Mouse (Mus musculus) midbrain, postnatal 0 days (tissue): ENCODE data around the gene Cyp1b1. TPM values are rescaled to one million over a fixed set of nuclear protein-coding genes. Genes with fewer than 3 reads are reported as not detected.

Source experiments
- ATAC-seq: fragments of 200-750 bp; cut with Nextera tagmentation; 2 replicates; pipeline ENCODE4 v1.8.0; 2017; ENCODE audit warnings: moderate number of reproducible peaks, mild to moderate bottlenecking, moderate TSS enrichment, moderate library complexity; ENCODE audit not compliant: low FRiP score
- DNase-seq: peaks from one replicate; pipeline ENCODE4 v3.0.0-alpha.2; 2015; ENCODE audit warnings: low spot score
- H3K27ac ChIP-seq: fragments of 300-500 bp; sonication (generic); 2 replicates; pipeline ENCODE4 v1.5.1; 2014; ENCODE audit warnings: low read depth, mild to moderate bottlenecking, low read length, mixed read lengths
- H3K27me3 ChIP-seq: fragments of 300-500 bp; sonication (generic); 2 replicates; pipeline ENCODE4 v1.6.1; 2014; ENCODE audit warnings: low read length, control low read depth, mixed read lengths; ENCODE audit not compliant: insufficient read depth
- H3K36me3 ChIP-seq: fragments of 300-500 bp; sonication (generic); 2 replicates; pipeline ENCODE4 v1.6.1; 2014; ENCODE audit warnings: low read length, control low read depth, mixed read lengths; ENCODE audit not compliant: insufficient read depth
- H3K4me1 ChIP-seq: fragments of 300-500 bp; sonication (generic); 2 replicates; pipeline ENCODE4 v1.6.1; 2014; ENCODE audit warnings: mild to moderate bottlenecking, control low read depth, antibody characterized with exemption, low read length, mixed read lengths; ENCODE audit not compliant: insufficient read depth
- H3K4me2 ChIP-seq: fragments of 300-500 bp; sonication (generic); 2 replicates; pipeline ENCODE4 v1.6.1; 2014; ENCODE audit warnings: low read depth, mild to moderate bottlenecking, low read length, mixed read lengths; ENCODE audit not compliant: poor library complexity, severe bottlenecking
- H3K4me3 ChIP-seq: fragments of 300-500 bp; sonication (generic); 2 replicates; pipeline ENCODE4 v1.5.1; 2014; ENCODE audit warnings: low read depth, mild to moderate bottlenecking, low read length, moderate library complexity
- H3K9ac ChIP-seq: fragments of 300-500 bp; sonication (generic); replicated peaks from 2 replicates; pipeline ENCODE4 v1.6.1; 2014; ENCODE audit warnings: mild to moderate bottlenecking, low read length, moderate library complexity, mixed read lengths; ENCODE audit not compliant: poor library complexity, severe bottlenecking
- H3K9me3 ChIP-seq: fragments of 300-500 bp; sonication (generic); 2 replicates; pipeline ENCODE4 v1.6.1; 2016; ENCODE audit warnings: low read length, control low read depth
- CTCF ChIP-seq: IDR thresholded peaks from 2 replicates; pipeline ENCODE4 v1.5.1; 2016; ENCODE audit warnings: antibody characterized with exemption, mild to moderate bottlenecking
- WGBS: fragments of 180-500 bp; shearing (Covaris S2); extraction: QIAGEN DNeasy Blood & Tissue Kit; methylation state at CpG from one replicate; pipeline ENCODE4 v1.1.7; 2014; 5-methylcytosine and 5-hydroxymethylcytosine counted together
- polyA plus RNA-seq: library from polyadenylated mRNA; unstranded; fragments of >200 nt; fragmentation: Nextera tagmentation; extraction: Ambion mirVana; gene quantifications from 2 replicates; pipeline ENCODE4 v1.2.1, GENCODE M21; 2015
- total RNA-seq: library from RNA; depleted of rRNA; stranded (reverse); fragments of >200 nt; gene quantifications from 2 replicates; pipeline ENCODE4 v1.2.3, GENCODE M21; 2014

Gene Cyp1b1
- total and polyA plus RNA-seq, 2 experiments from 2014 or later = 4.5 to 8.7 TPM

DNA sequence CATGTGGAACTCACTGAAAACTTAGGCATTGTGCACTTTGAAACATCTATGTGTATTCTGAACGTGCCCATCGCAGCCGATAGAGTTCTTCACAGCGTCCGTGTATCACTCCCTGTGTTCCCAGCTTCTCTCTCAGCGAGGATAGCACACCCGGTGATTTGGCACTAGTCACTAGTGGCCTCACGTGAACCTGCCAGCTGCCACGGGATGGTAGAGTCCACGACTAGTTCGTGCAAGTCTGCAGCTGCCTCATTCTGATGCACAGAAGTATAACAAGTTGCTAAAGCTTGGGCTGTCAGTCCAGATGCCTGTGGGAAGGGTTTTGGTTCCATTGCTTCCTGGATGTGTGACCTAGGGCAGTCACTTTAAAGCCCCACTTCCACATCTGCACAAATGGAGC, 32.1 kb upstream of the Cyp1b1 start:
- no peak for TF ChIP-seq CTCF
- no peaks in the 10 kb centered on the region for H3K36me3 ChIP-seq
- 83% methylated on average over 11 of the region's 11 CpGs for WGBS
- no peak overlapping the region for H3K27ac ChIP-seq
- no peak overlapping the region for H3K4me2 ChIP-seq
- no peak overlapping the region for H3K4me3 ChIP-seq
- no peaks in the 10 kb centered on the region for H3K27me3 ChIP-seq
- ATAC-seq (no peak), DNase-seq (no peak)
- no peak overlapping the region for H3K9ac ChIP-seq
- no peaks in the 10 kb centered on the region for H3K4me1 ChIP-seq
- 0 out of 2 replicates have a peak, but pooled peaks cover 4% of the 10 kb centered on the region for H3K9me3 ChIP-seq

DNA sequence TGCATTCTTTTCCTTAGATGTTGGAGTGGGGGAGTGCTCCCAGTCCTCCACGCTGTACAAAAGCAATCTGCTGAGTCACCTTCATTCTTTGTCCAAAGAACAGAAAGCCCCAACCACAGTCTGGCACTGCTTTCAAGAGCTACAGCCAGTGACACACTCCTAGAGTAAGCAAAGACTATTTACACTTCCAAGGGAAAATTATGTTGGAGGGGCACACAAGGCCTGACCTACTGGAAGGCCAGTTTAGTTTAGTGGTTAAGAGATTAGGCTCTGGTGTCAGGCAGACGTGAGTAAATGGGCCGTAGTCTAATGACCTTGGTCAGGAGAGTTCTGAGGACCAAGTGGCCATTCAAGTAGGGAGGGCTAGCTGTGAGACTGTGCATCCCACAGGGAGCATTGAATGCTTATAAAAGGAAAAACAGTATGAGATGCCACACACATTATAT, 31.3 kb upstream of the Cyp1b1 start:
- Histone ChIP-seq H3K4me3 (no peak overlapping the region), H3K27me3 (no peaks in the 10 kb centered on the region), H3K4me2 (no peak overlapping the region), H3K4me1 (no peaks in the 10 kb centered on the region), H3K27ac (no peak overlapping the region), H3K9me3 (0 out of 2 replicates have a peak, but pooled peaks cover 4% of the 10 kb centered on the region), H3K36me3 (no peaks in the 10 kb centered on the region), H3K9ac (no peak overlapping the region)
- ATAC-seq (no peak), DNase-seq (peak; percentile 28)
- WGBS = 21% methylated on average over 3 of the region's 3 CpGs
- no peak for TF ChIP-seq CTCF

DNA sequence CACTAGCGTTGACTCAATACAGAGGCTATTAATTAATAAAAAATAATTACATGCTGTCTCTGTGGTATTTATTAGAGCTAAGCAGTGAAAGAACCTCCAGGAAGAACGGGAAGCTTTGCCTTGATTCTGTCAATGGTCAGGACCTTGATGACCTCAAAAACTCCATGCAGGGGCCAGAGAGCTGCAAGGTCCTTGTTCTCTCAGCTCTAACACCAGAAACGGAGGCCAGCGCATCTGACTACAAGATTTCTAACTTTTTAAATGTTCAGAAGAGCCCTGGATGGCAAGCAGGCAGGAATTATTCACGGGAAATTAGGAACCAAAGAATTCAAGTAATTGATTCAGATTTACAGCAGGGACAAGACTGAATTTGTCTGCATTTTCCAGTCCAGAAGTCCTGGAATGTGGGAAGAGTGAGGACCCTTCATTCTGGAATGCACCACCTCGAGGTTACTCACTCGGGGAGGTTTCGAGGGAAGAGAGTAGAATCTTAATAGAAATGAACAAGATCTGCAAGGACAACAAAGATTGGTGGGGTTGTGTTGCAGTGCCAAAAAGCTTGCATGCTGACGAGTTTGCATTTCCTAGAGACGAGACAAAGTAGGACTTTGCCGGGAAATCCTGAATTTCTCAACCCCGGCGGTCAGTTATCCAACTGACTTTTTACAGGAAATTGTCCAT, 30.3 kb upstream of the Cyp1b1 start:
- H3K9me3 ChIP-seq = 0 out of 2 replicates have a peak, but pooled peaks cover 4% of the 10 kb centered on the region
- TF ChIP-seq CTCF = no peak
- no peak overlapping the region for H3K4me2 ChIP-seq
- no peaks in the 10 kb centered on the region for H3K4me1 ChIP-seq
- no peak for ATAC-seq
- no peak overlapping the region for H3K9ac ChIP-seq
- H3K27ac ChIP-seq = no peak overlapping the region
- H3K36me3 ChIP-seq = no peaks in the 10 kb centered on the region
- WGBS = 74% methylated on average over 13 of the region's 13 CpGs
- H3K27me3 ChIP-seq = no peaks in the 10 kb centered on the region
- no peak overlapping the region for H3K4me3 ChIP-seq
- DNase-seq = no peak

DNA sequence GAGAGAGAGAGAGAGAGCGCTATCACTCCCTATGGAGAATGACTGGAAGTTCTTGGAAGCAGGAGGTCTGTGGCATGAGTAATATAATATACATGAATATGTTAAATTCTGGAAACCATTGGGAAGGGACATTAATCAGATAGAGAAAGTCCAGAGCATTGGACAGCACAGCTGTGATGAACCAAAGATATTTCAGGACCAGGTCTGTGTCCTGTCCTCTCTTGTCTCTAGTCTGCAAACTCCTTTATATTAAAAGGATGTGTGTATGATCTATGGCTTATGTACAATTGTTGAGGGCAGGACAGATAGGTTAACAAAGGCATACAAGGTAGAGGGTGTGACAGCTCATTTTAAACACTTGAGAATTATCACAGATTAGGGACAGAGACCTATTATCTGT, 28.6 kb upstream of the Cyp1b1 start:
- Histone ChIP-seq H3K4me2 (no peak overlapping the region), H3K4me3 (no peak overlapping the region), H3K27me3 (no peaks in the 10 kb centered on the region), H3K4me1 (no peaks in the 10 kb centered on the region), H3K9ac (no peak overlapping the region), H3K9me3 (0 out of 2 replicates have a peak, but pooled peaks cover 4% of the 10 kb centered on the region), H3K36me3 (no peaks in the 10 kb centered on the region), H3K27ac (no peak overlapping the region)
- TF ChIP-seq CTCF = no peak
- no peak for ATAC-seq
- DNase-seq = no peak
- WGBS = 88% methylated on average over 1 of the region's 1 CpGs

DNA sequence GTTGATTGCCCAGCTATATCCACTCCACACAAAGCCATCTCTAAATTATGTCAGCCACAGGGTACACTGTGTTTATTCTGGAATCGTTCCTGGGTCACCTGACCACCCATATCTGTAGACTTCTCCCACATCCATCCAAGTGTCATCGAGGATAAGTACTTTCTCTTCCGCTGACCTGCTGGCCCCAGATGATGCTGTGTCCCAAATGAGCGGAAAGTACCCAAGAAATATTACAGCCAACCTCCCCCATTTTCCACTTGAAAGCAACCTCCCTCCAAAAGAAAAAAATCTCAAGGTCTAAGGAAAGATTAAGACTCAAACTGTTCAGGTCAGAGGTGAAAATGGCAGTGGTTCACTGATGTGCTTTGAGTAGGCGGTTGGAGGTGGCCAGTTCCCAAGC, 27.8 kb upstream of the Cyp1b1 start:
- Histone ChIP-seq H3K4me1 (no peaks in the 10 kb centered on the region), H3K27me3 (no peaks in the 10 kb centered on the region), H3K36me3 (no peaks in the 10 kb centered on the region), H3K27ac (no peak overlapping the region), H3K9me3 (0 out of 2 replicates have a peak, but pooled peaks cover 1% of the 10 kb centered on the region), H3K4me2 (no peak overlapping the region), H3K4me3 (no peak overlapping the region), H3K9ac (no peak overlapping the region)
- WGBS = 87% methylated on average over 5 of the region's 5 CpGs
- DNase-seq (no peak), ATAC-seq (no peak)
- no peak for TF ChIP-seq CTCF

DNA sequence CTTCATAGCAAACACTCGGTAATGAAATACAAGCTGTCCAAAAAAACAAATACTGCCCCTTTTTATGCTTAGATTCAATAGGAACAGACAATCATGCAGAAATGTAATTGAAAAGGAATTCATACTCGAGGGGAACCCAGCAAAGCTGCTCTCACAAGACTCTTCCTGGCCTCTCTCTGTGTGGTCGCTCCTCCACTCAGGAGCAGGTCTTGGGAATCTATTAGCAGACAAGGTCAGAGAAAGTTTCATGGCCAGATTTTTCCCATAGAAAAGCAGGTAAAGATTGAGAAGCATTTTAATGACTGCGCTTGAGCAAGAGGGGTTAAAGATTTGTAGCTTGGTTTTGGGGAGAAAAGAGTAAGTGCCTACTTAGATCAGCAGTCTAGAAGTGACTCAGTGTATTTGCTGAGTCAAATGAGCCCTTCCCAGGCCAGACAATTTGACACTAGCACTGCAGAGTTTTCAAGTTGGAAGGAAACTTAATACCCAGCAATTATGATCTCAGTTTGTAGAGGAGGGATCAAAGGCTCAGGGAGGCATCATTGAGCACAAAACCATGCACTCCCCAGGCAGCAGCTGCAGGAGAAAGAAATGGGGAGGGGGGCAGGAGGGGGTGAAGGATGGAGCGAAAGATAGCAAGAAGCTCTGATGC, 24.1 kb upstream of the Cyp1b1 start:
- H3K9me3 ChIP-seq = no peaks in the 10 kb centered on the region
- H3K4me2 ChIP-seq = no peak overlapping the region
- DNase-seq = no peak
- H3K4me1 ChIP-seq = no peaks in the 10 kb centered on the region
- no peaks in the 10 kb centered on the region for H3K27me3 ChIP-seq
- H3K4me3 ChIP-seq = no peak overlapping the region
- no peak for ATAC-seq
- no peak overlapping the region for H3K27ac ChIP-seq
- H3K36me3 ChIP-seq = no peaks in the 10 kb centered on the region
- H3K9ac ChIP-seq = no peak overlapping the region
- 66% methylated on average over 5 of the region's 5 CpGs for WGBS
- no peak for TF ChIP-seq CTCF
